Mouse (Mus musculus) cerebellum, postnatal 14 days (tissue): Measurements from ENCODE around the gene AF067063.
A peak's percentile ranks its signal among the peaks of the same experiment; 100 is the strongest.
"Not testable (repeated sequence)": the region's sequence is repeated elsewhere in the genome, so short reads cannot be mapped to it uniquely, and the experiment has no call there.

Experiments used
- DNase-seq, 2 experiments: peaks; one replicate each; pipeline ENCODE4 v3.0.0; 2021; ENCODE audit warnings: mixed read lengths in 2 of 2

The AF067063 gene

DNA sequence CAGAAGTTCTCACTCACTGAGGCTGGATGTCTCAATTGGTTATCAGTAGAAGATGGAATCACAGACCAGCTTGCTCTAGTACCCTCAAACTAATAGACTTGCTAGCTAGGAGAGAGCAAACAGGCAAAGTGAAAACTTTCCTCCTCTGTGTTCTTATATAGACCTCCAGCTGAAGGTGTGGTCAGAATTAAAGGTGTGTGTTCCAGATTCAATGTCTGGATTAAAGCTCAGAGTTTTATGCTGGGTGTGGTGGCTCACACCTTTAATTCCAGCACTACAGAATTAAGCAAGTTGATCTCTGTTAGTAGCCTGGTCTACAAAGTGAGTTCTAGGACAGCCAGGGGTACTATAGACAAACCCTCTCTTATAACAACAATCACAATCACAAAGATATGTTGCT lies at the start of gene AF067063:
Gene AF067063, minus strand, starts transcription at position 101 of the 400 bp plus-strand sequence.
- DNase-seq: not testable (repeated sequence)

- DNase-seq: not testable (repeated sequence)
These were observed 34.5 kb upstream of the AF067063 start for GRCm38 (mm10) chr13:119864395-119864999.

DNA sequence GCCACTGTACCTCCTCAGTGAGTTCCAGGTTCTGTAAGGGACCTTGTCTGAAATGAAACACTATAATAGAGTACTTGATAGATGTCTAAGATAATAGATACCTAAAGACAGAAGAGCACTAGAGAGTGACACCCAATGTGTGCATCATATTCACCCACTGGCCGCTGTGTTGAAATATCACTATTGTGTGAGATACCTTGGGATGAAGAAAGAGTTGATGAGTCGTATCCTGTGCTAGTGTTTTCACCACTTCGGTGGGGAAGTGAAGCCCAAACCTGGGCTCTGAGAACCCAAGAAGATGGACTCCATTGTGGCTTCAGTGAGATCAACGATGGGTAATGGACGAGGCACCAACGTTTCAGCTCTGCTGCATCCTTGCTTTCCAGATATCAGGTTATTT lies 32.4 kb upstream of the AF067063 start:
- DNase-seq: not testable (repeated sequence)

GRCm38 (mm10) chr13:119839982-119840381 lies 10.0 kb upstream of the AF067063 start:
- peak; percentile 12 to 23 for DNase-seq

- DNase-seq: peak; percentile 74 to 79
These were observed 7.8 kb upstream of the AF067063 start for GRCm38 (mm10) chr13:119837719-119838337.

DNA sequence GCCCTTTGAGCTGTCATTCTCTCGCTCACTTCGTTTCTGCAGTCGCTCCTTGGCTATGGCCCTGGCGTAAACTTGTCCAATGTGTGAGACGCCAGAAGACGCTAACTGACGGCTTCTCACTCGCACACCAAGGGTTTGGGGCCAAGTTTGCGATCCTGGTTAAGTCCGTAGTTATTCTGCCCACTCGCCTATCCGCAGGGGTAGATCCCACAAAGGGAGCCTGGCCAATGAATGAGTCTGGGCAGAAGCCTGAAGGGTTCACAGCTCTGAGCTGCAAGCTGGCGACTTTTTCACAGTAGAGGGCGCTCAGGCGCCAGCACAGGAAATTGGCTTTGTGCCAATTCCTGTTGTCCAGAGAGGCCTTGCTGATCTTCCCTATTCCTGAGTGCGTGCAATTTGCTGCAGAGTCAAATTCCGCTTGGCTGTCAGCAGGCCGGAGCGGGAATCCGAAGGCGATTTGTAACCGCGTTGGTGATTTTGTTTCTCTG lies 6.4 kb upstream of the AF067063 start:
- DNase-seq: peak; percentile 33 to 54

DNA sequence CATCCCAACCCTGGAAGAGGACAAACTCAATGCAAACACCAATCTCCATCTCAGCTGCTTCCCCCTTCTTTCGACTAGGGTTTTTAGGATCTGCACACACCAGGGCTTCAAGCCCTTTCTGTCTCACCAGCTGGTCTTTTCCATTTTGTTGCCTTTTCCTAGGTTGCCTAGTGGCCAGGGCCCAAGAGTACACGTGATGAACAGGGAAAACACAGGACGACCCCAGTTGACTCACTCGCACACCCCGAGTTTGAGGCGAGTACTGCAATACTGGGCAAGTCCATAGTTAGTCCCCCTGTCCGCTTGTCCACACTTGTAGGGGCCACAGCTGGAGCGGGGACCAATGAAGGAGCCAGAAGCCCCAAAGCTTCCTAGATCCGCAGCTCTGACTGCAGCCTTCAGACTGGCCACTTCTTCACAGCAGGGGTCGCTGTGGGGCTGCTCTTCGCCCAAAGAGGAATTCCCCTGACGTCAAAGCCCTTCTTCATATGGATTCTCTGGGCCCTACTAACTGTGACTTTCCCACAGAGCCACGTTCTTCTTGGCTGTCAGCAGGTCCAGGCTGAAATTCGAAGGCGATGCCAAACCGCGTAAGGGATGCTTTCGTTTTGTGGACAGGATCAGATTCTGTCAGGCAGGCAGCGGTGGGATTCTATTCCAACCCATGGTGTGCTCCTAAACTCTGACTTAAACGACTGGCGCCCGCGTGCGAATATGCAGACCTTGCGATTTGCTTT lies 5.5 kb upstream of the AF067063 start, which contains the start of gene D13Ertd608e:
Gene D13Ertd608e, plus strand, starts transcription at position 687 of the 737 bp plus-strand sequence.
- peak; percentile 40 to 46 for DNase-seq

GRCm38 (mm10) chr13:119817579-119818206 lies 12.3 kb downstream of the AF067063 start:
- no peak for DNase-seq

GRCm38 (mm10) chr13:119816798-119817197 lies 13.2 kb downstream of the AF067063 start:
- DNase-seq: no peak

- no peak for DNase-seq
These were observed 20.0 kb downstream of the AF067063 start for GRCm38 (mm10) chr13:119810031-119810430.

DNA sequence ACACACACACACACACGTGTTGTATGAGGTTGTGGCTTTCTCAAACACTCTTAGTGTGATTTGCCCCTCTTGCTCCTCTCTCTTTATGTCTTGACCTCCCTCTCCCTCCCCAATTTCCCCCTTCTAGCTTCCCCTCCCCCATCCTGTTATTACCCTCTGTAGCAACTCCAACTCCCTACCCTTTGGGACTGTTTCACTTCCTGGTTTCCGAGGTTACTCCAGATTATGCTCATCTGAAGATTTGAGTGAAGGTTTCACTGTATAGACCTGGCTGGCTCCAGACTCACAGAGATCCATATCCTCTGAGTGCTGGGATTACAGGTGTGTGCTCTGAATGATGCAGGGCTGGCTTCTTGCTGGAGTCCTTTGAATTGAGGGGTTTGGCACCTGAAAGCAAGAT lies 21.1 kb downstream of the AF067063 start:
- no peak for DNase-seq

GRCm38 (mm10) chr13:119797656-119798055 lies 32.4 kb downstream of the AF067063 start:
- DNase-seq: no peak

DNA sequence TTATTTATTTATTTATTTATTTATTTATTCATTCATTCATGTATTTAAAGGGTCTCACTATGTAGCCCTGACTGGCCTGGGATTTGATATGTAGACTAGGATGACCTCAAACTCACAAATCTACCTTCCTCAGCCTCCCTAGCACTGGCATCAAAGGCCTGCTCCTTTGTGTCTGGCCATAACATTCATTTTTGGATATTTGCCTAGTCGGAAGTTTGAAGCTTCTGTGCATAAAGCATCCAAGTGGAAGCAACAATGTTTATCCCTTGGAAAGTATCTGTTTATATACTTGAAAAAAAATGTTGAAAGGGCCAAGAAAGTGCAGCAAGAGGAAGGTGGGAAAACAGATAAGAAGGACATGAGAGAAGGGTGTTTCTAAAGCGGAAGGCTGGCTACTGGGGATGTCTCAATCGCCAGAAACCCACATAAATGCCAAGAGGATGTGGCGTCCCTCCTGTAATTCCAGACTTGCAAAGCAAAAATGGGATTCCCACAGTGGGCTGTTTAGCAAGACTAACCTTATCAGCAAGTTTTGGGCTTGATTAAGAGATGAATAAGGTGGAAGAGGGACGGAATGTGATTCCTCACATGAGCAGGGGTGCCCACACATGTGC lies 37.1 kb downstream of the AF067063 start:
- DNase-seq: no peak

DNA sequence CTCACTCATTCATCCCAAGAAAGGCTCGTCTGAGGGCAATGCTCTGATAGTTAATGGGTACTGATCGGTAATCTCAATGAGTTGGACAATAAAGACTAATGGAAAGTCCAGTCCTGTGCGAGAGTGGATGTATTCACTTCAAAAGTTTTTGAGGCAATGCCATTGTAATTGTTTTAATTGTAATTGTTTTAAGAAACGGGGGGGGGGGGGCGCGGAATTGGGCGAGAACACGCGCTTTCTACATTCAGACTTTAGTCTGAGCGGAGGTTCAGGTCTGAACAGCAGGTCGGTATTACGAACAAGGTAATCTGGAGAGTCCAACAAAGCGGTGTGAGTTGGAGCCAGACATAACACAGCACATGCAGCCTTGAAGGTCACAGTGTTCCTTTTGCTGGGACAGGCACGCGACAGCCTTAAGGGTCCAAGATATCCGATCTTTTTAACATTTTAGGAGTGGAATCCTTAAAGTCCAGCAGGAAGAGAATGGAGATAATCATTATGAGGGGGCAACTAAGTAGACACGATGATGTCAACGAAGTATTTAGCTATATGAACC lies 38.4 kb downstream of the AF067063 start:
- DNase-seq: peak in 1 of 2 experiments; percentile 14

DNA sequence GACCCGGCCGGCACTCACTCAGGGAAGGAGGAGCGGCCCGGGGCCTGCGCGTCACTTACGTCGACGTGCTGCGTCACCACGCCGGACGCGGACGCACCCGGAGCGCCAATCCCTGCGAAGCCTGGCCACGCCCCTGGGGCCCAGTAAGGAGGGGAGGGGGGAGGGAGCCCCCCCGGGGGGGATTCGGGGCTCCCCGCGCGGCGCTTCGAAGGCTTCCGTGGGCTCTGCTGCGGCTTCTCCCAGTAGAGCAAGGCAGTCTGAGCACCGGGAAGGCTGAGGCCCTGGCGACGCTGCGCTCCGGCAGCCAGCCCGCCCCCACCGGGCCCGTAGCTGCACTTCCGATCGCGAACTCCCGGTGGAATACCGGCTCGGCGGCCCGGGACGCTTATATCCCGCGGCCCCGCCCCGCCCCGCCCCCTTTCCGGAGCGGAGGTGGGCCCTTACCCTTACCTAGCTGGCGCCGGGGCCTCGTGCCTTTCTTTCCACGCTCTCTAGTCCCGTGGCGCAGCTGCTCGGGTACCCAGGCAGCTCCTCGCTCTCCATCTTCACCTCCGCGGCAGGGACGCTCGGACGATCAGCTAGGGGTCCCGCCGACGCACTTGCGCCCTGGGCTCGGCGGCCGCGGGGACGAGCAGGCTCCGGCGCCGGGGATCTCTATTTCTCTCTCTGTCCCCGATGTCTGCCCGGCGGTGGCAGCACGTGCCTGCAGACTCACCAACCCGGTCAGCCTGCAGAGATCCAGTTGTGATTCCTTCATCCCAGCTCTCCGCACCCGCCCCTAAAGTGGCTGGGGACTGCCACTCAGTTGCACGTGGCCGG lies 39.0 kb downstream of the AF067063 start, which contains the start of gene Zfp131:
Gene Zfp131, minus strand, starts transcription at position 129 of the 819 bp plus-strand sequence.
- DNase-seq: peak; percentile 95 to 97

GRCm38 (mm10) chr13:119789851-119790717 lies 39.9 kb downstream of the AF067063 start:
- DNase-seq: peak; percentile 83 to 85

GRCm38 (mm10) chr13:119783581-119783980 lies 46.4 kb downstream of the AF067063 start:
- no peak for DNase-seq
